Mouse (Mus musculus): ENCODE data around the gene Habp2.

DNA sequence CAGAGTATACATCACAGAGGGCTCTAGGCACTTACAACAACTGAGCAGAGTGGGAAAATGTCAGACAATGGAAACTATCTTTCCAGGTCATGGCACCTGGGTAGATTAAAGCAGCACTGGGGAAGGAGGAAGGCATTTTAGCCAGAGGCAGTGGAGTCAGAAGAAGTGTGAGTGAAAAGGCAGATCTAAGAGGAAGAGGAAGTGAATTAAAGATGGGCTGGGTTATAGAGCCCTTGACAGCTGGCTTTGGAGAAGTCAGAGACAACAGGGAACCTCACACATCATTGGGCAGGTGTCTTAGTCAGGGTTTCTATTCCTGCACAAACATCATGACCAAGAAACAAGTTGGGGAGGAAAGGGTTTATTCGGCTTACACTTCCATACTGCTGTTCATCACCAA, 30.2 kb upstream of the Habp2 start:
- no peak for TF ChIP-seq CTCF (IDR thresholded peaks at IDR 0.05; ENCODE audit: low read depth, low read length)
- no peak for TF ChIP-seq POLR2A (IDR thresholded peaks at IDR 0.05; ENCODE audit: borderline replicate concordance, low read depth, low read length)

Data from bone marrow macrophage, adult 2 months (primary cell).